Mouse (Mus musculus) hindbrain, embryonic 16.5 days (tissue): ENCODE data around the gene Bmp2k. TPM values are rescaled to one million over a fixed set of nuclear protein-coding genes. Genes with fewer than 3 reads are reported as not detected.
A peak's percentile ranks its signal among the peaks of the same experiment; 100 is the strongest.

Experiments used
- ATAC-seq: fragments of 200-750 bp; cut with Nextera tagmentation; 2 replicates; pipeline ENCODE4 v1.8.0; 2017; ENCODE audit warnings: moderate TSS enrichment, moderate library complexity
- H3K27ac ChIP-seq: fragments of 300-500 bp; sonication (generic); 2 replicates; pipeline ENCODE4 v1.5.1; 2014; ENCODE audit warnings: low read depth, mild to moderate bottlenecking, control low read depth, low read length, moderate library complexity
- H3K27me3 ChIP-seq: fragments of 300-500 bp; sonication (generic); replicated peaks from 2 replicates; pipeline ENCODE4 v1.6.1; 2014; ENCODE audit warnings: low read length; ENCODE audit not compliant: control insufficient read depth, insufficient read depth
- H3K36me3 ChIP-seq: fragments of 300-500 bp; sonication (generic); 2 replicates; pipeline ENCODE4 v1.6.1; 2014; ENCODE audit warnings: mild to moderate bottlenecking, low read length, moderate library complexity, mixed read lengths; ENCODE audit not compliant: control insufficient read depth, insufficient read depth
- H3K4me1 ChIP-seq: fragments of 300-500 bp; sonication (generic); 2 replicates; pipeline ENCODE4 v1.6.1; 2014; ENCODE audit warnings: low read depth, low read length; ENCODE audit not compliant: control insufficient read depth, insufficient read depth
- H3K4me2 ChIP-seq: fragments of 300-500 bp; sonication (generic); 2 replicates; pipeline ENCODE4 v1.6.1; 2014; ENCODE audit warnings: mild to moderate bottlenecking, low read length, control low read depth, moderate library complexity
- H3K4me3 ChIP-seq: fragments of 300-500 bp; sonication (generic); 2 replicates; pipeline ENCODE4 v1.5.1; 2014; ENCODE audit warnings: mild to moderate bottlenecking, low read length, control low read depth, moderate library complexity
- H3K9ac ChIP-seq: fragments of 300-500 bp; sonication (generic); 2 replicates; pipeline ENCODE4 v1.6.1; 2014; ENCODE audit warnings: low read depth, mild to moderate bottlenecking, control low read depth, low read length, moderate library complexity
- H3K9me3 ChIP-seq: fragments of 300-500 bp; sonication (generic); 2 replicates; pipeline ENCODE4 v1.6.1; 2014; ENCODE audit warnings: mild to moderate bottlenecking, low read length, moderate library complexity; ENCODE audit not compliant: control insufficient read depth
- WGBS: fragments of 180-500 bp; shearing (Covaris S2); extraction: QIAGEN DNeasy Blood & Tissue Kit; methylation state at CpG from one replicate; pipeline ENCODE4 v1.1.7; 2014; 5-methylcytosine and 5-hydroxymethylcytosine counted together
- polyA plus RNA-seq: library from polyadenylated mRNA; unstranded; fragments of >200 nt; fragmentation: Nextera tagmentation; extraction: Ambion mirVana; gene quantifications from 2 replicates; pipeline ENCODE4 v1.2.1, GENCODE M21; 2015

The Bmp2k gene
- polyA plus RNA-seq, 1 experiment from 2014 or later = 7.8 TPM

GRCm38 (mm10) chr5:97124977-97125376 lies 127.5 kb downstream of the Bmp2k start:
- Histone ChIP-seq H3K36me3 (no peaks in the 10 kb centered on the region), H3K4me2 (no peak overlapping the region), H3K27me3 (no peaks in the 10 kb centered on the region; the same call in 1 of the 2 replicates), H3K27ac (no peak overlapping the region), H3K9ac (no peak overlapping the region), H3K4me1 (no peaks in the 10 kb centered on the region), H3K9me3 (no peaks in the 10 kb centered on the region), H3K4me3 (no peak overlapping the region)
- no peak for ATAC-seq
- WGBS = 89% methylated on average over 12 of the region's 12 CpGs

GRCm38 (mm10) chr5:97125459-97125970 lies 128.0 kb downstream of the Bmp2k start:
- peak; percentile 34; the same call in 1 of the 2 replicates for ATAC-seq
- Histone ChIP-seq H3K4me3 (no peak overlapping the region), H3K27me3 (no peaks in the 10 kb centered on the region; the same call in 1 of the 2 replicates), H3K4me2 (no peak overlapping the region), H3K9ac (no peak overlapping the region), H3K27ac (no peak overlapping the region), H3K9me3 (no peaks in the 10 kb centered on the region), H3K4me1 (no peaks in the 10 kb centered on the region), H3K36me3 (no peaks in the 10 kb centered on the region)
- 70% methylated on average over 10 of the region's 10 CpGs for WGBS

- no peaks in the 10 kb centered on the region for H3K9me3 ChIP-seq
- peak; percentile 79 for ATAC-seq
- H3K27ac ChIP-seq = no peak overlapping the region
- H3K27me3 ChIP-seq = no peaks in the 10 kb centered on the region; the same call in 1 of the 2 replicates
- H3K4me1 ChIP-seq = no peaks in the 10 kb centered on the region
- 15% methylated on average over 4 of the region's 4 CpGs for WGBS
- no peak overlapping the region for H3K9ac ChIP-seq
- H3K4me3 ChIP-seq = no peak overlapping the region
- no peak overlapping the region for H3K4me2 ChIP-seq
- H3K36me3 ChIP-seq = no peaks in the 10 kb centered on the region
Measured at GRCm38 (mm10) chr5:97126005-97126404, 128.5 kb downstream of the Bmp2k start.

- no peaks in the 10 kb centered on the region for H3K9me3 ChIP-seq
- no peaks in the 10 kb centered on the region for H3K4me1 ChIP-seq
- 82% methylated on average over 6 of the region's 6 CpGs for WGBS
- H3K27me3 ChIP-seq = no peaks in the 10 kb centered on the region; the same call in 1 of the 2 replicates
- no peaks in the 10 kb centered on the region for H3K36me3 ChIP-seq
- H3K4me3 ChIP-seq = no peak overlapping the region
- no peak overlapping the region for H3K4me2 ChIP-seq
- no peak for ATAC-seq
- no peak overlapping the region for H3K27ac ChIP-seq
- H3K9ac ChIP-seq = no peak overlapping the region
Measured at GRCm38 (mm10) chr5:97127284-97127683, 129.8 kb downstream of the Bmp2k start.

- ATAC-seq = peak; percentile 87
- no peaks in the 10 kb centered on the region for H3K9me3 ChIP-seq
- H3K27me3 ChIP-seq = no peaks in the 10 kb centered on the region; the same call in 1 of the 2 replicates
- no peaks in the 10 kb centered on the region for H3K4me1 ChIP-seq
- no peaks in the 10 kb centered on the region for H3K36me3 ChIP-seq
- H3K4me3 ChIP-seq = no peak overlapping the region
- H3K27ac ChIP-seq = no peak overlapping the region
- 46% methylated on average over 21 of the region's 21 CpGs for WGBS
- no peak overlapping the region for H3K4me2 ChIP-seq
- no peak overlapping the region for H3K9ac ChIP-seq
Measured at GRCm38 (mm10) chr5:97128242-97129226, 131.0 kb downstream of the Bmp2k start.

- no peaks in the 10 kb centered on the region for H3K9me3 ChIP-seq
- H3K4me1 ChIP-seq = no peaks in the 10 kb centered on the region
- no peak for ATAC-seq
- no peak overlapping the region for H3K9ac ChIP-seq
- no peak overlapping the region for H3K4me3 ChIP-seq
- 89% methylated on average over 2 of the region's 2 CpGs for WGBS
- H3K36me3 ChIP-seq = no peaks in the 10 kb centered on the region
- no peaks in the 10 kb centered on the region; the same call in 1 of the 2 replicates for H3K27me3 ChIP-seq
- H3K4me2 ChIP-seq = no peak overlapping the region
- no peak overlapping the region for H3K27ac ChIP-seq
Measured at GRCm38 (mm10) chr5:97129589-97129988, 132.1 kb downstream of the Bmp2k start.

- H3K36me3 ChIP-seq = no peaks in the 10 kb centered on the region
- H3K27me3 ChIP-seq = no peaks in the 10 kb centered on the region
- ATAC-seq = no peak
- no peak overlapping the region for H3K4me3 ChIP-seq
- 82% methylated on average over 2 of the region's 2 CpGs for WGBS
- no peak overlapping the region for H3K27ac ChIP-seq
- no peak overlapping the region for H3K9ac ChIP-seq
- no peaks in the 10 kb centered on the region for H3K9me3 ChIP-seq
- H3K4me2 ChIP-seq = no peak overlapping the region
- H3K4me1 ChIP-seq = no peaks in the 10 kb centered on the region
Measured at GRCm38 (mm10) chr5:97135331-97135730, 137.8 kb downstream of the Bmp2k start.
